Mouse (Mus musculus) CH12.LX (cell line): ENCODE measurements around the gene Suco. TPM values are rescaled to one million over a fixed set of nuclear protein-coding genes. Genes with fewer than 3 reads are reported as not detected.
A peak's percentile ranks its signal among the peaks of the same experiment; 100 is the strongest.

ENCODE experiments used
- DNase-seq: peaks from one replicate; pipeline ENCODE4 v3.0.0-alpha.2; 2013; ENCODE audit errors: extremely low read depth
- H3K27ac ChIP-seq: 2 replicates; pipeline ENCODE4 v1.5.1; 2012; ENCODE audit warnings: low read depth, mild to moderate bottlenecking, control low read depth, moderate library complexity; ENCODE audit not compliant: insufficient read depth
- H3K27me3 ChIP-seq: replicated peaks from 2 replicates; pipeline ENCODE3; 2012; ENCODE audit warnings: inconsistent platforms
- H3K36me3 ChIP-seq, 2 experiments: replicated peaks in 1 of 2; 2 replicates each; pipeline versions ENCODE3 to v1.6.1; 2012; ENCODE audit warnings: inconsistent platforms in 1 of 2, low read length in 1 of 2, mild to moderate bottlenecking in 1 of 2, mixed read lengths in 1 of 2, moderate library complexity in 1 of 2; ENCODE audit not compliant: control insufficient read depth in 1 of 2, insufficient read depth in 1 of 2
- H3K4me1 ChIP-seq, 2 experiments: 2 replicates each; pipeline ENCODE4 v1.6.1; 2012; ENCODE audit warnings: inconsistent platforms in 1 of 2, moderate library complexity in 1 of 2; ENCODE audit not compliant: insufficient read depth in 2 of 2, control insufficient read depth in 1 of 2
- H3K4me2 ChIP-seq: 2 replicates; pipeline ENCODE4 v1.6.1; 2012; ENCODE audit warnings: low read depth, mild to moderate bottlenecking, control low read depth; ENCODE audit not compliant: poor library complexity, insufficient read depth, severe bottlenecking
- H3K4me3 ChIP-seq, 3 experiments: fragments of 150-350 bp in 1 of 3; sonication (generic) in 1 of 3; replicated peaks in 1 of 3; 2 replicates each; pipeline versions ENCODE3 to v1.5.1; 2011 to 2012; ENCODE audit warnings: low read depth in 2 of 3, low read length in 2 of 3, mild to moderate bottlenecking in 2 of 3, moderate library complexity in 2 of 3, control low read depth in 1 of 3, improper control_type of control experiment in 1 of 3, inconsistent platforms in 1 of 3, mixed read lengths in 1 of 3; ENCODE audit not compliant: poor library complexity in 1 of 3
- H3K79me2 ChIP-seq: replicated peaks from 2 replicates; pipeline ENCODE4 v1.6.1; 2012; ENCODE audit warnings: mild to moderate bottlenecking, moderate library complexity; ENCODE audit not compliant: control insufficient read depth, poor library complexity, insufficient read depth, severe bottlenecking; ENCODE audit errors: extremely low read depth
- H3K9ac ChIP-seq: 2 replicates; pipeline ENCODE4 v1.6.1; 2012; ENCODE audit warnings: low read depth, mild to moderate bottlenecking, control low read depth, moderate library complexity; ENCODE audit not compliant: insufficient read depth
- H3K9me3 ChIP-seq: replicated peaks from 2 replicates; pipeline ENCODE3; 2012; ENCODE audit warnings: low read length, inconsistent platforms, mixed read lengths
- CHD1 ChIP-seq: IDR thresholded peaks from 2 replicates; pipeline ENCODE4 v1.6.1; 2012; ENCODE audit warnings: low read depth, low read length, improper control_type of control experiment, inconsistent platforms
- CHD2 ChIP-seq: IDR thresholded peaks from 2 replicates; pipeline ENCODE4 v1.6.1; 2011; ENCODE audit warnings: low read length, improper control_type of control experiment
- CTCF ChIP-seq, 2 experiments: IDR thresholded peaks in 1 of 2; conservative IDR thresholded peaks in 1 of 2; 2 replicates each; pipeline ENCODE4 v1.5.1; 2011 to 2012; ENCODE audit warnings: low read depth in 2 of 2, low read length in 2 of 2, improper control_type of control experiment in 1 of 2, inconsistent platforms in 1 of 2, mild to moderate bottlenecking in 1 of 2, moderate library complexity in 1 of 2
- E2F4 ChIP-seq: IDR thresholded peaks from 2 replicates; pipeline ENCODE4 v1.6.1; 2011; ENCODE audit warnings: low read depth, low read length, improper control_type of control experiment; ENCODE audit not compliant: insufficient replicate concordance
- ELF1 ChIP-seq: IDR thresholded peaks from 2 replicates; pipeline ENCODE4 v1.6.1; 2014; ENCODE audit warnings: low read depth, mild to moderate bottlenecking, inconsistent platforms, low read length, improper control_type of control experiment
- EP300 ChIP-seq: IDR thresholded peaks from 2 replicates; pipeline ENCODE4 v1.6.1; 2011; ENCODE audit warnings: low read length, improper control_type of control experiment
- ETS1 ChIP-seq: conservative IDR thresholded peaks from 2 replicates; pipeline ENCODE4 v1.6.1; 2012; ENCODE audit warnings: low read depth, mild to moderate bottlenecking, inconsistent platforms, low read length, improper control_type of control experiment, moderate library complexity
- GABPA ChIP-seq: IDR thresholded peaks from 2 replicates; pipeline ENCODE4 v1.6.1; 2012; ENCODE audit warnings: low read depth, low read length, improper control_type of control experiment, inconsistent platforms; ENCODE audit not compliant: insufficient replicate concordance
- HCFC1 ChIP-seq: IDR thresholded peaks from 2 replicates; pipeline ENCODE4 v1.6.1; 2012; ENCODE audit warnings: low read depth, mild to moderate bottlenecking, inconsistent platforms, low read length, improper control_type of control experiment
- IRF4 ChIP-seq: IDR thresholded peaks from 2 replicates; pipeline ENCODE4 v1.6.1; 2014; ENCODE audit warnings: low read depth, mild to moderate bottlenecking, inconsistent platforms, low read length, improper control_type of control experiment
- JUN ChIP-seq: IDR thresholded peaks from 2 replicates; pipeline ENCODE4 v1.6.1; 2011; ENCODE audit warnings: low read depth, mild to moderate bottlenecking, low read length, improper control_type of control experiment, moderate library complexity; ENCODE audit not compliant: insufficient read depth
- JUND ChIP-seq: conservative IDR thresholded peaks from 2 replicates; pipeline ENCODE4 v1.6.1; 2011; ENCODE audit warnings: low read depth, low read length, improper control_type of control experiment
- KAT2A ChIP-seq: IDR thresholded peaks from 2 replicates; pipeline ENCODE4 v1.6.1; 2012; ENCODE audit warnings: low read length, improper control_type of control experiment, inconsistent platforms; ENCODE audit not compliant: insufficient replicate concordance
- MAFK ChIP-seq: IDR thresholded peaks from 2 replicates; pipeline ENCODE4 v1.6.1; 2011; ENCODE audit warnings: low read length, improper control_type of control experiment; ENCODE audit not compliant: insufficient replicate concordance
- MAX ChIP-seq: IDR thresholded peaks from 2 replicates; pipeline ENCODE4 v1.6.1; 2011; ENCODE audit warnings: low read length, improper control_type of control experiment
- MAZ ChIP-seq: IDR thresholded peaks from 2 replicates; pipeline ENCODE4 v1.6.1; 2012; ENCODE audit warnings: low read depth, mild to moderate bottlenecking, inconsistent platforms, low read length, improper control_type of control experiment, moderate library complexity
- MEF2A ChIP-seq: IDR thresholded peaks from 2 replicates; pipeline ENCODE4 v1.6.1; 2014; ENCODE audit warnings: low read depth, mild to moderate bottlenecking, inconsistent platforms, low read length, improper control_type of control experiment, borderline replicate concordance
- MXI1 ChIP-seq: IDR thresholded peaks from 2 replicates; pipeline ENCODE4 v1.6.1; 2011; ENCODE audit warnings: mild to moderate bottlenecking, low read depth, low read length, improper control_type of control experiment
- MYC ChIP-seq: IDR thresholded peaks from 2 replicates; pipeline ENCODE4 v1.6.1; 2011; ENCODE audit warnings: low read depth, mild to moderate bottlenecking, improper control_type of control experiment, low read length
- NELFE ChIP-seq: IDR thresholded peaks from 2 replicates; pipeline ENCODE4 v1.6.1; 2011; ENCODE audit warnings: low read depth, low read length, improper control_type of control experiment
- NRF1 ChIP-seq: IDR thresholded peaks from 2 replicates; pipeline ENCODE4 v1.6.1; 2014; ENCODE audit warnings: low read depth, mild to moderate bottlenecking, inconsistent platforms, low read length, improper control_type of control experiment, moderate library complexity
- PAX5 ChIP-seq: IDR thresholded peaks from 2 replicates; pipeline ENCODE4 v1.6.1; 2012; ENCODE audit warnings: low read length, inconsistent platforms, mixed read lengths
- POLR2A ChIP-seq: IDR thresholded peaks from 2 replicates; pipeline ENCODE4 v1.6.1; 2011; ENCODE audit warnings: low read depth, mild to moderate bottlenecking, improper control_type of control experiment, low read length
- POLR2AphosphoS2 ChIP-seq: IDR thresholded peaks from 2 replicates; pipeline ENCODE4 v1.6.1; 2011; ENCODE audit warnings: low read depth, low read length, improper control_type of control experiment
- RAD21 ChIP-seq: IDR thresholded peaks from 2 replicates; pipeline ENCODE4 v1.6.1; 2011; ENCODE audit warnings: low read depth, mild to moderate bottlenecking, low read length, improper control_type of control experiment, moderate library complexity
- RCOR1 ChIP-seq: conservative IDR thresholded peaks from 2 replicates; pipeline ENCODE4 v1.6.1; 2012; ENCODE audit warnings: low read depth, mild to moderate bottlenecking, inconsistent platforms, low read length, improper control_type of control experiment
- SIN3A ChIP-seq: IDR thresholded peaks from 2 replicates; pipeline ENCODE4 v1.6.1; 2012; ENCODE audit warnings: low read length, improper control_type of control experiment, inconsistent platforms
- SMC3 ChIP-seq: IDR thresholded peaks from 2 replicates; pipeline ENCODE4 v1.6.1; 2011; ENCODE audit warnings: low read depth, low read length, improper control_type of control experiment
- TBP ChIP-seq: conservative IDR thresholded peaks from 2 replicates; pipeline ENCODE4 v1.6.1; 2011; ENCODE audit warnings: low read depth, low read length, improper control_type of control experiment
- TCF12 ChIP-seq: IDR thresholded peaks from 2 replicates; pipeline ENCODE4 v1.6.1; 2014; ENCODE audit warnings: low read depth, mild to moderate bottlenecking, inconsistent platforms, low read length, improper control_type of control experiment
- UBTF ChIP-seq: IDR thresholded peaks from 2 replicates; pipeline ENCODE4 v1.6.1; 2012; ENCODE audit warnings: low read depth, mild to moderate bottlenecking, inconsistent platforms, low read length, improper control_type of control experiment, moderate library complexity
- USF1 ChIP-seq: IDR thresholded peaks from 2 replicates; pipeline ENCODE4 v1.6.1; 2014; ENCODE audit warnings: low read depth, mild to moderate bottlenecking, inconsistent platforms, low read length, improper control_type of control experiment
- USF2 ChIP-seq: conservative IDR thresholded peaks from 2 replicates; pipeline ENCODE4 v1.6.1; 2011; ENCODE audit warnings: low read depth, low read length, improper control_type of control experiment
- ZC3H11A ChIP-seq: IDR thresholded peaks from 2 replicates; pipeline ENCODE4 v1.6.1; 2012; ENCODE audit warnings: low read depth, mild to moderate bottlenecking, inconsistent platforms, low read length, improper control_type of control experiment
- ZKSCAN1 ChIP-seq: IDR thresholded peaks from 2 replicates; pipeline ENCODE4 v1.6.1; 2012; ENCODE audit warnings: low read depth, inconsistent platforms, low read length, improper control_type of control experiment, borderline replicate concordance
- ZMIZ1 ChIP-seq: IDR thresholded peaks from 2 replicates; pipeline ENCODE4 v1.6.1; 2012; ENCODE audit warnings: low read depth, mild to moderate bottlenecking, inconsistent platforms, low read length, improper control_type of control experiment
- ZNF384 ChIP-seq: IDR thresholded peaks from 2 replicates; pipeline ENCODE4 v1.6.1; 2012; ENCODE audit warnings: low read depth, low read length, improper control_type of control experiment, inconsistent platforms
- dilution Hi-C: fragments of 300-500 bp; cut with MboI; formaldehyde crosslinking; loops from 2 replicates; pipeline ENCODE4 v1.14.3; 2020; ENCODE audit warnings: low sequenced_read_pairs; ENCODE audit not compliant: extremely low pct_unique_long_range_greater_than_20kb, extremely low pct_ligation_motif_present
- in situ Hi-C: fragments of 300-500 bp; cut with MboI; formaldehyde crosslinking; loops from 3 replicates; pipeline ENCODE4 v1.14.3; 2019; ENCODE audit warnings: low sequenced_read_pairs, low pct_ligation_motif_present, low pct_unique_long_range_greater_than_20kb, mixed read lengths
- polyA plus RNA-seq: library from polyadenylated mRNA; unstranded; fragments of >175 nt; gene quantifications from 2 replicates; pipeline ENCODE4 v1.2.1, GENCODE M21; 2012; ENCODE audit warnings: low read depth; ENCODE audit not compliant: insufficient read length
- total RNA-seq, 2 experiments: library from RNA; depleted of rRNA; stranded (reverse); fragments of 300-350 nt in 1 of 2; fragments of >200 nt in 1 of 2; gene quantifications; 2 replicates each; pipeline ENCODE4 v1.2.3; 2012 to 2014

The Suco gene
- total RNA-seq (2012; rRNA removed) (21.8 and 22.1 TPM in 2 replicates), total RNA-seq (2014; rRNA removed) (32.0 and 36.1 TPM in 2 replicates), polyA plus RNA-seq (39.0 and 41.9 TPM in 2 replicates)

DNA sequence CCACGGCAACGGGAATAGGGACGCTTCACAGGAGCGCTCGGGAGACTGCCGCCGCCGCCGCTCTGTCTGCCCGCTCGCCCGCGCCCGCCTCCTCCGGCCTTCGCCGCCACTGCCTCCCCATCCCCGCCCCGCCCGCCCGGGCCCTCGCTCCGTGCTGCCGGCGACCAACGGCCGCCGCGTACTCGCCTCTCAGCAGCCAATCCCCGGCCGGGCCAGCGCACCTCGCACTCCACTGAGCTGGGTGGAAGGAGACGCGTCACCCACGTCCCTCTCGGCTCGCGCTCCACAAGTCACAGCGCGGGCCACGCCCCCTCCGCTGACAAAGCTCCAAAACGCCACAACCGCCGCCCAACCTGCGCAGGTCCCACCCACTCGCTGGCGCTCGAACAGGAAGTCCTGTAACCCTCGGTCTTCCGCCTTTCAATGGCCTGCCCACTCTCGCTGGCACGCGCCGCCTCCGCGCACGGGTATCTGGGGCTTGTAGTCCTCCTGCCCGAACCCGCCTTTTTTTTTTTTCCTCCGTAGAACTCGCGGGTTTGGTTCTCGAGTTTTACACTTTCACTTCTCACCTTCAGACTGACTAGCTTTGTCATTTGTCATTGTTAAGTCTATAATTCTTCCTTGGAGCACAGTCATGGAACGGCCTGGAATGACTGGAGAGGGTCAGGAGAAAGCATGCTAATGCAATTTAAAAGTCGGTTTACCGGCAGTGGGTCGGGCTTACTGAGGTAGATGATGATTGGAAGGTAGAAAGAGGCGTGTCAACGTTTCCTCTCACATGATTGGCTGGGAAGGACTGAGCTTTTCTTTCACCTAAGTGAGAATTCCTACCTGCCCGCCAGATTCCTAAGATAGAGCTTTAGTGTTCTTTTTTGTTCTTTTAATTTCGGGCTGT, at the start of gene Suco:
TSS of gene Suco (minus strand) at position 130 of the 895 bp plus-strand sequence.
- Histone ChIP-seq H3K79me2 (peaks cover 30% of the 10 kb centered on the region), H3K36me3 (peaks cover 0 to 3% of the 10 kb centered on the region in 2 experiments), H3K27ac (peak within 1 kb of the TSS; percentile 90), H3K4me2 (peak within 1 kb of the TSS; percentile 89), H3K27me3 (no peaks in the 10 kb centered on the region), H3K4me3 (peak within 1 kb of the TSS; percentile 94 to 98 (median 97)), H3K9ac (peak within 1 kb of the TSS; percentile 88), H3K9me3 (no peaks in the 10 kb centered on the region), H3K4me1 (peaks cover 4 to 20% of the 10 kb centered on the region in 2 experiments)
- peak; percentile 99 for DNase-seq
- in situ Hi-C loops (no loop called here), dilution Hi-C loops (no loop called here)
- TF ChIP-seq SIN3A, result peak; percentile 88
- TF ChIP-seq UBTF, result 0 out of 2 replicates have a peak, but pooled peaks have one; percentile 71
- TF ChIP-seq MAX, result peak; percentile 79
- peak; percentile 50; the same call in 1 of the 2 replicates for TF ChIP-seq JUND
- TF ChIP-seq RCOR1, result peak; percentile 47; the same call in 1 of the 2 replicates
- TF ChIP-seq MXI1, result peak; percentile 83
- no peak for TF ChIP-seq CTCF (conservative IDR thresholded peaks at IDR 0.05 in 1 of 2, IDR thresholded peaks at IDR 0.05 in 1 of 2; ENCODE audit: low read depth in 2 of 2, low read length in 2 of 2)
- peak; percentile 77 for TF ChIP-seq TBP
- peak; percentile 78 for TF ChIP-seq POLR2A
- TF ChIP-seq ZMIZ1, result peak; percentile 72; the same call in 1 of the 2 replicates
- TF ChIP-seq GABPA, result peak; percentile 55; the same call in 1 of the 2 replicates
- no peak; the same call in 1 of the 2 replicates for TF ChIP-seq CHD1
- TF ChIP-seq HCFC1, result peak; percentile 99
- TF ChIP-seq NELFE, result 0 out of 2 replicates have a peak, but pooled peaks have one; percentile 55
- 0 out of 2 replicates have a peak, but pooled peaks have one; percentile 27 for TF ChIP-seq MEF2A
- TF ChIP-seq KAT2A, result peak; percentile 92; the same call in 1 of the 2 replicates
- peak; percentile 93 for TF ChIP-seq E2F4
- TF ChIP-seq USF2, result no peak
- peak; percentile 65 for TF ChIP-seq IRF4
- TF ChIP-seq PAX5, result no peak
- no peak for TF ChIP-seq POLR2AphosphoS2
- no peak for TF ChIP-seq MAZ
- TF ChIP-seq USF1, result peak; percentile 38
- peak; percentile 89 for TF ChIP-seq NRF1
- TF ChIP-seq ZNF384, result peak; percentile 98
- no peak for TF ChIP-seq RAD21
- no peak for TF ChIP-seq JUN
- peak; percentile 32; the same call in 1 of the 2 replicates for TF ChIP-seq ETS1
- no peak for TF ChIP-seq MAFK
- peak; percentile 9; the same call in 1 of the 2 replicates for TF ChIP-seq SMC3
- peak; percentile 88 for TF ChIP-seq MYC
- 0 out of 2 replicates have a peak, but pooled peaks have one; percentile 14 for TF ChIP-seq EP300
- TF ChIP-seq CHD2, result peak; percentile 78
- TF ChIP-seq TCF12, result peak; percentile 43; the same call in 1 of the 2 replicates
- peak; percentile 99 for TF ChIP-seq ELF1
- no peak for TF ChIP-seq ZC3H11A
- TF ChIP-seq ZKSCAN1, result no peak
